Mouse (Mus musculus): Measurements from ENCODE around the gene Prkrip1. TPM values are rescaled to one million over a fixed set of nuclear protein-coding genes. Genes with fewer than 3 reads are reported as not detected.

The Prkrip1 gene
- total and polyA plus RNA-seq, 3 experiments, result 8.2 to 19.0 (median 16.8) TPM

- WGBS, result 5% methylated on average over 49 of the region's 49 CpGs
- H3K27ac ChIP-seq, result no peak within 1 kb of the TSS; the same call in 1 of the 2 replicates
- peak within 1 kb of the TSS; percentile 60 for H3K4me3 ChIP-seq
Observed at GRCm38 (mm10) chr5:136170512-136171362, 28.0 kb downstream of the Prkrip1 start, which contains the start of gene Orai2. TSS of gene Orai2 (minus strand) at chr5:136170713.

DNA sequence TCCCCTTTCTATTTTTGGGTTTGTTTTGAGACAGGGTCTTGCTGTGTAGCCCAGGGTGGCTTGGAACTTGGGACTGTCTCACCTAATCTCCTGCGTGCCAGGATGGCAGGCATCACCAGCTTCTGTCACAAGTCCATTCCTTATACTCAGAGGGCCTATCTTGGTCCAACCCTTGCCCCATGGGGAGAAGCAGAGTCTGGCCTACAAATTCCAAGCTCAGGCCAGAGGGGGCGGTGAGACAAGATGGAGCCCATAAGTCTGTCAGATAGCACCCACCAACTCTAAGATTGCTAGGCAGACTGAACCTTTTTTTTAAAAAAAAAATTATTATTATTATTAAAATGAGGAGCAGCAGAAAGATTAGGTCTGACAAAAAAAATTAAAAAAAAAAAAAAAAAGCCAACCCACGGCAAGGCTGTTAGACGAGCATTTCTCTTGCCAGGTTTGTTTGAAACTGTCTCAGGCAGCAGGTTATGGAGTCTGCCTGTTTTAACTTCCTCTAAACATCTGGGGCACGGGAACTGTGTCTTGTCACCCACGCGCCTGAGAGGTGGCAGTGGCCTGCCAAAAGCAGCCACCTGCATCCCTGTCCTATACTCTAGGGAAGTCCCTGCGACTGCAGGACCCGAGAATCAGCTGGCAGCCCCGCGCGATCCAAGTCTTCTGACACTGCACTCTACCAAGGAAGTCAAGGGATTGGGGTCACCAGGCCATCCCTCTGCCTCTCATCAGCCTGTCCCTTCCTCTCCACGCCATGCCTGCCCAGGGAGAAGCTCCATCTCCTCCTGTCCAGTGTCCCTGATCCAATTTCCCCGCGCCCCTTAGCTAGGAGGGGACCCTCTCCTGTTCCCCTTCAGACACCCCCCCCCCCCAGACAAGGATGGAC is 28.9 kb downstream of the Prkrip1 start:
- H3K4me3 ChIP-seq, result peak overlapping the region; percentile 60
- H3K27me3 ChIP-seq (ENCODE audit: control insufficient read depth, insufficient read depth, low read length), result no peaks in the 10 kb centered on the region
- intact Hi-C loops (cut with DNase I), result loop anchor here (2.0 kb wide), 1 partner anchor 33 kb away; the partner anchor contains the start of genes Alkbh4 and Lrwd1
- DNase-seq, result peak in 1 of 2 experiments; percentile 52
- no peaks in the 10 kb centered on the region for H3K36me3 ChIP-seq (ENCODE audit: control insufficient read depth, insufficient read depth, low read length)
- 13% methylated on average over 15 of the region's 15 CpGs for WGBS
- H3K79me2 ChIP-seq (replicated peaks; ENCODE audit: control insufficient read depth, insufficient read depth, low read length), result no peaks in the 10 kb centered on the region
- H3K9ac ChIP-seq (ENCODE audit: low read depth, low read length), result peak overlapping the region; percentile 72
- peaks cover 5% of the 10 kb centered on the region for H3K4me1 ChIP-seq (ENCODE audit: control insufficient read depth, insufficient read depth, low read length)
- TF ChIP-seq CTCF (IDR thresholded peaks at IDR 0.05) (no peak), POLR2A (IDR thresholded peaks at IDR 0.05; ENCODE audit: insufficient read depth, low read depth, low read length) (no peak), EP300 (IDR thresholded peaks at IDR 0.05; ENCODE audit: insufficient read depth, low read depth, low read length) (no peak)
- no peak overlapping the region; the same call in 1 of the 2 replicates for H3K27ac ChIP-seq

More at GRCm38 (mm10) chr5:136170512-136171362, 28.0 kb downstream of the Prkrip1 start, which contains the start of gene Orai2:
- Histone ChIP-seq H3K79me2 (replicated peaks; ENCODE audit: control insufficient read depth, insufficient read depth, low read length) (no peaks in the 10 kb centered on the region), H3K9ac (ENCODE audit: low read depth, low read length) (peak within 1 kb of the TSS; percentile 72), H3K4me1 (ENCODE audit: control insufficient read depth, insufficient read depth, low read length) (peaks cover 5% of the 10 kb centered on the region), H3K27me3 (ENCODE audit: control insufficient read depth, insufficient read depth, low read length) (no peaks in the 10 kb centered on the region), H3K36me3 (ENCODE audit: control insufficient read depth, insufficient read depth, low read length) (no peaks in the 10 kb centered on the region)
- DNase-seq, result peak; percentile 85 to 89
- TF ChIP-seq CTCF (IDR thresholded peaks at IDR 0.05), result no peak
- TF ChIP-seq EP300 (IDR thresholded peaks at IDR 0.05; ENCODE audit: insufficient read depth, low read depth, low read length), result no peak
- TF ChIP-seq POLR2A (IDR thresholded peaks at IDR 0.05; ENCODE audit: insufficient read depth, low read depth, low read length), result no peak
- intact Hi-C loops (cut with DNase I), result loop anchor here (2.0 kb wide), 1 partner anchor 34 kb away; the partner anchor contains the start of genes Alkbh4 and Lrwd1

DNA sequence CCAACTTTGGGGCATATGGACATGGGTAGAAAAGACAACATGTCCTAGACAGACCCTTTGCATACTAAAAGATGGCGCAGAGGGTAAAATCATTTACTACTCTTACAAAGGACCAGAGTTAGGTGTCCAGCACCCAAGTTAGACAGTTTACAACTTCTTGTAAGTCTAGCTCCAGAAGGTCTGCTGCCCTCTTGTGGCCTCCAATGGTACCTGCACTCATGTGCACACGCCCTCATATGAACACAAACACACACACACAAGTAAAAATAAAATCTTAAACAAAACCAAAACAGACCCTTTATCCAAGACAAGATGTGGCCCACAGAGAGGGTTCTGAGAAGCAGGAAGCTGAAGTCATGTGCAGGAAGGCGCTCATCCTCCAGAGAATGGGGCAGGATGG is 30.7 kb downstream of the Prkrip1 start:
- TF ChIP-seq POLR2A (IDR thresholded peaks at IDR 0.05; ENCODE audit: insufficient read depth, low read depth, low read length) (no peak), CTCF (IDR thresholded peaks at IDR 0.05) (peak; percentile 42)
- DNase-seq, result no peak

GRCm38 (mm10) chr5:136167296-136167695 is 31.5 kb downstream of the Prkrip1 start:
- H3K4me3 ChIP-seq, result no peak overlapping the region
- H3K79me2 ChIP-seq (replicated peaks; ENCODE audit: control insufficient read depth, insufficient read depth, low read length), result no peaks in the 10 kb centered on the region
- H3K9ac ChIP-seq (ENCODE audit: low read depth, low read length), result no peak overlapping the region
- TF ChIP-seq POLR2A (IDR thresholded peaks at IDR 0.05; ENCODE audit: insufficient read depth, low read depth, low read length), result no peak
- TF ChIP-seq EP300 (IDR thresholded peaks at IDR 0.05; ENCODE audit: insufficient read depth, low read depth, low read length), result no peak
- no peak for TF ChIP-seq CTCF (IDR thresholded peaks at IDR 0.05)
- no peaks in the 10 kb centered on the region for H3K36me3 ChIP-seq (ENCODE audit: control insufficient read depth, insufficient read depth, low read length)
- H3K27me3 ChIP-seq (ENCODE audit: control insufficient read depth, insufficient read depth, low read length), result no peaks in the 10 kb centered on the region
- H3K4me1 ChIP-seq (ENCODE audit: control insufficient read depth, insufficient read depth, low read length), result peaks cover 5% of the 10 kb centered on the region
- 93% methylated on average over 4 of the region's 4 CpGs for WGBS
- intact Hi-C loops (cut with DNase I), result no loop called here
- H3K27ac ChIP-seq, result no peak overlapping the region
- DNase-seq, result no peak

More for the DNA sequence above, 30.7 kb downstream of the Prkrip1 start:
- WGBS, result 96% methylated on average over 3 of the region's 3 CpGs
- H3K36me3 ChIP-seq (ENCODE audit: control insufficient read depth, insufficient read depth, low read length), result no peaks in the 10 kb centered on the region
- no peaks in the 10 kb centered on the region for H3K27me3 ChIP-seq (ENCODE audit: control insufficient read depth, insufficient read depth, low read length)
- H3K27ac ChIP-seq, result no peak overlapping the region
- H3K4me3 ChIP-seq, result no peak overlapping the region
- H3K4me1 ChIP-seq (ENCODE audit: control insufficient read depth, insufficient read depth, low read length), result peaks cover 5% of the 10 kb centered on the region
- H3K9ac ChIP-seq (ENCODE audit: low read depth, low read length), result no peak overlapping the region
- H3K79me2 ChIP-seq (replicated peaks; ENCODE audit: control insufficient read depth, insufficient read depth, low read length), result no peaks in the 10 kb centered on the region
- intact Hi-C loops (cut with DNase I), result no loop called here

DNA sequence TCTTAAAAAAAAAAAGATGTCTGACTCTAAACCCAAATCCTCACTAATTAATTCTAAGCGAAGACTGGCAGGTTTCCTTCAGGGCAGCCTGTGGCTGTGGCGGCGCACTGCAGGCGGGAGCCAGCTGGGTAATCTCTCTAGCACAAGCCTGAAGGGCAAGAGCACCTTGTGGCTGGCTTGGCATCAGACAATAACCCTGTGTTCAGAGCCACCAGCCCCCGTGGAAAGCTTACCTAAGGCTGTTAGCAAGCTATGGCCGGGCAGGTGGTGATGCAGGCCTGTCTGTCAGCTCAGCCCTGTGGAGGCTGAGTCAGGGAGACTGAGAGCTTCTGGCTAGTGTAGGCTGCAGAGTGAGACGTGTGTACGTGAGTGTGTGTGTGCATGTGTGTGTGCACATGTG is 33.5 kb downstream of the Prkrip1 start:
- 71% methylated on average over 8 of the region's 8 CpGs for WGBS
- TF ChIP-seq EP300 (IDR thresholded peaks at IDR 0.05; ENCODE audit: insufficient read depth, low read depth, low read length) (no peak), POLR2A (IDR thresholded peaks at IDR 0.05; ENCODE audit: insufficient read depth, low read depth, low read length) (no peak), CTCF (IDR thresholded peaks at IDR 0.05) (no peak)
- no peak overlapping the region for H3K4me3 ChIP-seq
- no peak overlapping the region for H3K9ac ChIP-seq (ENCODE audit: low read depth, low read length)
- intact Hi-C loops (cut with DNase I), result no loop called here
- no peaks in the 10 kb centered on the region for H3K27me3 ChIP-seq (ENCODE audit: control insufficient read depth, insufficient read depth, low read length)
- H3K36me3 ChIP-seq (ENCODE audit: control insufficient read depth, insufficient read depth, low read length), result no peaks in the 10 kb centered on the region
- no peaks in the 10 kb centered on the region for H3K79me2 ChIP-seq (replicated peaks; ENCODE audit: control insufficient read depth, insufficient read depth, low read length)
- DNase-seq, result no peak
- no peak overlapping the region for H3K27ac ChIP-seq
- H3K4me1 ChIP-seq (ENCODE audit: control insufficient read depth, insufficient read depth, low read length), result peaks cover 2% of the 10 kb centered on the region; the same call in 1 of the 2 replicates
